Mouse (Mus musculus): ENCODE data around the gene Kat7.

DNA sequence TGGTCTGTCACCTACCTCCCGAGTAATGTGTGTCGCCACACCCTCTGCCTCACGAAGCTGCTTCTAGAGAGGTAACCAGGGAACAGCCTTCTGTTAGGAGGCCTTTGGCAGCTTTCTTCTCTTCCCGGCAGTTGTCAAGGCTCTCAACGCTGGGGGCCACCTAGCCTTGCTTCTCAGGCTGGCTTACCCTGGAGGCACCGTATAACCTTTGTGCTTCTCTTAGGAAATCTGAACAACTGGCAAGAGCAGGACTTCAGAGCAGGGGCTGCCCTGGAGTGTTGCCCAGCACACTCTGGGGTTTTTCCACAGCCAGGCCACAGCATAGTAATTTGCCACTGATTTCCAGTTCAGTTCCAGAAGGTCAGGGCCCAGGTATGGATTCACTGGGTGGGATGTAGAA, 40.2 kb upstream of the Kat7 start:
- no peak for TF ChIP-seq EP300 (optimal IDR thresholded peaks at IDR 0.05)
- no peak for TF ChIP-seq CTCF (IDR thresholded peaks at IDR 0.05; ENCODE audit: low read depth)

All from stomach, postnatal 0 days (tissue).